Mouse (Mus musculus) brain, embryonic 14.5 days (tissue): ENCODE measurements around the gene Cast.

ENCODE experiments used
- CTCF ChIP-seq: fragments of 200-500 bp; IDR thresholded peaks from 2 replicates; pipeline ENCODE4 v1.5.1; 2012; ENCODE audit warnings: inconsistent platforms, mild to moderate bottlenecking, moderate library complexity, borderline replicate concordance; ENCODE audit not compliant: insufficient read depth, insufficient read length; ENCODE audit errors: extremely low read depth
- POLR2A ChIP-seq: fragments of 200-500 bp; IDR thresholded peaks from 2 replicates; pipeline ENCODE4 v1.6.1; 2012; ENCODE audit warnings: mild to moderate bottlenecking, inconsistent platforms, borderline replicate concordance; ENCODE audit not compliant: poor library complexity, insufficient read depth, insufficient read length, severe bottlenecking; ENCODE audit errors: extremely low read depth

DNA sequence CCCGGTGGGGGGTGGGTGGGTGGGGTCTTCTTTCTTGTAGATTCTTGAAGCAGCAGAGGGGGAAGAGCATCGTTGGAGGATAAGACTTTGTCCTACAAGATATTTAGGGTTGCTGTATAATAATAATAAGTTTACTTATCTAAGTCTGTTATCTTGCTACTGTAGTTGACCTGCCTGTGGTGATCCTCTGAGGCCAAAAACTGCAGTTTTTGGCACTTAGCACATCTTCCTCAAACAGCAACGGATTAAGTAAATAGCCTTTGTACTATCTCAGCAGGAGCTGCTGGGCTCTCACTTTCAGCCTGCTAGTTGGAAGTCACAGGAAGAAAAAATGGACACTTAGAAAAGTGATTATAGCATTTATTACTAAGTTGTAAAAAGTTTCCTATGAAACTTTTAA, 112.4 kb downstream of the Cast start:
- no peak for TF ChIP-seq CTCF
- TF ChIP-seq POLR2A = no peak
